Mouse (Mus musculus) lung, adult 2 months (tissue): ENCODE results near the gene Atp13a3. TPM values are rescaled to one million over a fixed set of nuclear protein-coding genes. Genes with fewer than 3 reads are reported as not detected.

Experiments used
- DNase-seq: peaks from one replicate; pipeline ENCODE4 v3.0.0; 2022
- H3K4me1 ChIP-seq: fragments of 200-500 bp; 2 replicates; pipeline ENCODE4 v1.6.1; 2011; ENCODE audit warnings: low read length; ENCODE audit not compliant: control insufficient read depth, insufficient read depth
- H3K4me3 ChIP-seq: fragments of 200-500 bp; replicated peaks from 2 replicates; pipeline ENCODE3; 2011; ENCODE audit warnings: low read depth, mild to moderate bottlenecking, control low read depth, low read length; ENCODE audit errors: extremely low read depth
- CTCF ChIP-seq: fragments of 200-500 bp; IDR thresholded peaks from 2 replicates; pipeline ENCODE4 v1.5.1; 2011; ENCODE audit warnings: mild to moderate bottlenecking, low read length, control low read depth; ENCODE audit not compliant: insufficient read depth
- POLR2A ChIP-seq: fragments of 200-500 bp; IDR thresholded peaks from 2 replicates; pipeline ENCODE4 v1.6.1; 2011; ENCODE audit warnings: low read depth, mild to moderate bottlenecking, control low read depth, low read length, borderline replicate concordance; ENCODE audit errors: extremely low read depth
- WGBS: fragments of 180-500 bp; shearing (Covaris S2); methylation state at CpG from one replicate; pipeline ENCODE4 v1.1.7; 2018; 5-methylcytosine and 5-hydroxymethylcytosine counted together
- polyA plus RNA-seq: library from polyadenylated mRNA; depleted of rRNA; stranded (reverse); fragments of >200 nt; gene quantifications from 2 replicates; pipeline ENCODE4 v1.2.3, GENCODE M21; 2012

Gene Atp13a3
- polyA plus RNA-seq, 1 experiment: 48.1 TPM

GRCm38 (mm10) chr16:30295106-30295505 is 110.7 kb downstream of the Atp13a3 start:
- no peak for DNase-seq
- TF ChIP-seq CTCF (no peak), POLR2A (no peak)
- WGBS: 85% methylated on average over 7 of the region's 7 CpGs
- H3K4me1 ChIP-seq: no peaks in the 10 kb centered on the region
- no peak overlapping the region for H3K4me3 ChIP-seq

- no peaks in the 10 kb centered on the region for H3K4me1 ChIP-seq
- no peak overlapping the region for H3K4me3 ChIP-seq
- TF ChIP-seq CTCF (no peak), POLR2A (no peak)
- 68% methylated on average over 6 of the region's 6 CpGs for WGBS
- DNase-seq: no peak
Observed at GRCm38 (mm10) chr16:30290436-30290835, 115.3 kb downstream of the Atp13a3 start.

- no peak overlapping the region for H3K4me3 ChIP-seq
- WGBS: 72% methylated on average over 4 of the region's 4 CpGs
- H3K4me1 ChIP-seq: no peaks in the 10 kb centered on the region
- TF ChIP-seq POLR2A (no peak), CTCF (no peak)
- no peak for DNase-seq
Observed at GRCm38 (mm10) chr16:30285701-30286100, 120.1 kb downstream of the Atp13a3 start.

GRCm38 (mm10) chr16:30283743-30284337 is 121.9 kb downstream of the Atp13a3 start:
- TF ChIP-seq CTCF: peak; percentile 76
- no peak for TF ChIP-seq POLR2A
- 5% methylated on average over 15 of the region's 15 CpGs for WGBS
- Histone ChIP-seq H3K4me1 (no peaks in the 10 kb centered on the region), H3K4me3 (no peak overlapping the region)
- DNase-seq: peak; percentile 35

- Histone ChIP-seq H3K4me3 (no peak within 1 kb of the TSS), H3K4me1 (no peaks in the 10 kb centered on the region)
- no peak for DNase-seq
- TF ChIP-seq POLR2A (no peak), CTCF (no peak)
- 9% methylated on average over 34 of the region's 34 CpGs for WGBS
Observed at GRCm38 (mm10) chr16:30282844-30283495, 122.8 kb downstream of the Atp13a3 start, which contains the start of gene Lrrc15. Lrrc15 (minus strand) TSS chr16:30283256.

GRCm38 (mm10) chr16:30280676-30281297 is 125.0 kb downstream of the Atp13a3 start:
- no peak for DNase-seq
- Histone ChIP-seq H3K4me3 (no peak overlapping the region), H3K4me1 (no peaks in the 10 kb centered on the region)
- WGBS: 29% methylated on average over 4 of the region's 4 CpGs
- TF ChIP-seq CTCF: no peak
- TF ChIP-seq POLR2A: no peak

GRCm38 (mm10) chr16:30278406-30278805 is 127.4 kb downstream of the Atp13a3 start:
- TF ChIP-seq POLR2A: no peak
- TF ChIP-seq CTCF: no peak
- WGBS: 81% methylated on average over 11 of the region's 11 CpGs
- no peak for DNase-seq
- no peaks in the 10 kb centered on the region for H3K4me1 ChIP-seq
- no peak overlapping the region for H3K4me3 ChIP-seq

GRCm38 (mm10) chr16:30275558-30276340 is 130.0 kb downstream of the Atp13a3 start:
- Histone ChIP-seq H3K4me1 (no peaks in the 10 kb centered on the region), H3K4me3 (no peak overlapping the region)
- no peak for DNase-seq

GRCm38 (mm10) chr16:30273065-30273464 is 132.7 kb downstream of the Atp13a3 start:
- Histone ChIP-seq H3K4me3 (no peak overlapping the region), H3K4me1 (no peaks in the 10 kb centered on the region)
- WGBS: 92% methylated on average over 8 of the region's 8 CpGs
- DNase-seq: no peak
- no peak for TF ChIP-seq POLR2A
- TF ChIP-seq CTCF: no peak

More at GRCm38 (mm10) chr16:30275558-30276340, 130.0 kb downstream of the Atp13a3 start:
- WGBS: 55% methylated on average over 15 of the region's 15 CpGs
- TF ChIP-seq CTCF: no peak
- no peak for TF ChIP-seq POLR2A
